Mouse (Mus musculus) cerebellum, postnatal 4 days (tissue): ENCODE results near the gene Tcea3.

Source experiments
- DNase-seq, 2 experiments: peaks; one replicate each; pipeline ENCODE4 v3.0.0; 2022; ENCODE audit warnings: low spot score in 2 of 2, mixed read lengths in 1 of 2

Tcea3 gene

DNA sequence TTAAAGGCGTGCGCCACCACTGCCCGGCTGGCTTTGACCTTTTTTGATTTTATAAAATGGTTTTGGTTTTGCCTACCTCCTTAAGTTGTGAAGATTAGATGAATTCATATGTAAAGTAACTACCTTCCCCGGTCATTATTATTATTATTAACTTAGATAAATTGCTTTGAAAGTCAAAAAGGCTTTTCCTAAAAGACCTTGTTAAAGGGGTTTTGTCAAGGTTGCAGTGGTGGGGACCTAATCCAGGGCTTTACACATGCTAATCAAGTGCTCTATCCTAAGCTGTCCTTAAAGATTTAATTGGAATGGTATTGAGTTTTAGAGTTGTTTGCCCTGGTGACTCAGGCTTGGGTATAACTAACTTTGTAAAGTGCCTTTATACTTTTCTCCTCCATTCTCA lies 70.1 kb downstream of the Tcea3 start:
- no peak for DNase-seq

DNA sequence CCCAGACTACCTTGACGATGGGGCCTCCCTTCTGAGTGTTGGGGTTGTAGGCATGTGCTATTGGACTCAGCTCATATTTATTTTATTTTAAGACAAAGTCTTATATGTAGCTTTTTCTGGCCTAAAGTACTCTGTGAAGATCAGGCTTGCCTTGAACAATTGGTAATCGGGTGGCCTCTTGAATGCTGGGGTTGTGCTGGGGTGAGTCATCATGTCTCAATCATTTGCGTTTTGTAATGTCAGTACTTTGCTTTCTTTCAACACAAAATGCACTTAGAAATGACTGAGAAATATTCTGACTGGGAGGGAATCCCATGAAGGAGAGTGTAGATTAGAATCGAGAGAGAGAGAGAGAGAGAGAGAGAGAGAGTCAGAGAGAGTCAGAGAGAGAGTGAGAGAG lies 72.5 kb downstream of the Tcea3 start:
- DNase-seq, result no peak

DNA sequence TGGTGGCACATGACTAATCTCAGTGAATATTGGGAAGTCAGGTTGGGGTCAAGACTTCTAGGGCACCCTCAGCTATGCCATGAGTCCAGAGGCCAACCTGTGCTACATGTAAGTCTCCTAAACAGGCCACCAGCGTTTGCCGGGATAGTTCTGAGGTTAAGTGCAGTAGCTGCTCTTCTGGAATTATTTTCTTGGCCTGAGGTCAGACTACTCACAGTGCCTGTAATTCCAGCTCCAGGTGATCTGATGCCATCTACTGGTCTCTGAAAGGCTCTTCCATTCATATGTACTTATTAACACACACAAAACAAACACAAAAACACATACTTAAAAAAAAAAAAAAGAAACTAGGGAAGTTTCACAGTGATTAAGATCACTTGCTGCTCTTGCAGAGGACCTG lies 76.7 kb downstream of the Tcea3 start:
- no peak for DNase-seq
